Mouse (Mus musculus): ENCODE data around the gene Pcbp4.

DNA sequence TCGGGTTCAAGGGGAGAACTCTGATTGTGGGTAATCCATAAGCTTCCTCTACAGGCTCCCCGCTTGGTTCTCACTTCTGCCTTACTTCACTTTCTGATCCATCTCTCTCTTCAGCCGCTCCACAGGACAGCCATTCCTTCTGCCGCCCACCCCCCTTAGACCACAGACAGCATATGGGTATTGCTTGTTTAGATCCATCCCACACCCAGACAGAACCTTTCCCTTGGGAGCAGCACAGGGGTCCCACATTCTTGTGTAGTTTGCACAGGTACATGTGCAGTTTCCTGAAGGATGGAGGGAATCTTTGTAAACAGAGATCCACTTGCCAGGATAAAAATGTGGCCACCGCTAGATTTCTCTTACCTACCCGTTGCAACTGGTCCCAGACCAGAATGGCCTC is 740 bp upstream of the Pcbp4 start:
- no peak for TF ChIP-seq CTCF (IDR thresholded peaks at IDR 0.05; ENCODE audit: control insufficient read depth, insufficient read depth, low read length)
- no peak for TF ChIP-seq POLR2A (IDR thresholded peaks at IDR 0.05; ENCODE audit: borderline replicate concordance, control insufficient read depth, low read depth, low read length)
